Mouse (Mus musculus): ENCODE results near the gene C1qtnf1. TPM values are rescaled to one million over a fixed set of nuclear protein-coding genes. Genes with fewer than 3 reads are reported as not detected.
A peak's percentile ranks its signal among the peaks of the same experiment; 100 is the strongest.

C1qtnf1 gene
- polyA plus RNA-seq, 1 experiment from 2014 or later = 7.5 TPM

DNA sequence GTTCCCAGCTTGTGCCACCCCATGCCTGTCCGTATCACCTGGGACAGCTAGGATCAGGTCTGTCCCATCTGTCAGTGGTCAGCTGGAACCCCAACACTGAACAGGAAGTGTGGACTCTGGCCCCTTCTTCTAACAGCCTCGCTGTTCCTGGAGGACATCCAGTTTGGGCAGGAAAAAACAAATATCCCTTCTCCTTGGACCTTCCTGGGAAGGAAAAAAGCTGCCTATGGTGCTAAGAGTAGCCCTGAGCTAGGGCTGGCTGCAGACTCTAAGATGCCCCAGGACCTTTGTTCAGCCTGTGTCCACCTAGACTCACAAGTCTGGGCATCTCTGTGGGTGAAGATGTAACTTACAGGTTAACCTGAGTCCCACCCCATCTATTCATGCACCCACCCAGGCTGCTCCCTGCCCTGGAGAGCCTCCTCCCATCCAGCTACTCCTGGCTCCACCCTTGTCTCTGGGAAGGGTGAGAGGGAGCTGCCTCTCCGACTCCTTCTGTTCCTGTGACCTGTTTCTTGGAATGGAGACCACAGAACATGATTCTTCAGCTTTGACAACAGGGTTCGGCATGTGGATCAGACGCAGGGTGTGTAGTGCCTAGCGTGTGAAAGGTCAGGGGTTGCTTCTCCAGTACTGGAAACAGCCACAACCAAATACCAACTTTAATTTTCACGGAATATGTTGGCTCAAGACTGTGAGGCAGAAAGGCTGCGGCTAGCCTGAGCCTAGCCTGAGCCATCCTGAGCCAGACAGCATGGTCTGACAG is 1.1 kb downstream of the C1qtnf1 start:
- peak overlapping the region; percentile 28 to 39 for H3K4me3 ChIP-seq (ENCODE audit: control insufficient read depth in 1 of 2, insufficient read depth in 1 of 2, low read depth in 1 of 2, low read length in 2 of 2)
- H3K4me1 ChIP-seq (ENCODE audit: control insufficient read depth in 2 of 2, insufficient read depth in 2 of 2, low read length in 2 of 2) = peaks cover 26 to 34% of the 10 kb centered on the region in 2 experiments; a peak in 3 of 4 replicates
- H3K36me3 ChIP-seq (ENCODE audit: control insufficient read depth, insufficient read depth, low read length) = no peaks in the 10 kb centered on the region
- no peaks in the 10 kb centered on the region for H3K9me3 ChIP-seq (ENCODE audit: control insufficient read depth, low read length)
- WGBS = 51% methylated on average over 8 of the region's 8 CpGs
- H3K4me2 ChIP-seq (ENCODE audit: low read length) = peak overlapping the region; percentile 57
- H3K27ac ChIP-seq (replicated peaks in 1 of 2; ENCODE audit: control insufficient read depth in 1 of 2, insufficient read depth in 1 of 2, low read depth in 2 of 2, low read length in 2 of 2) = peak overlapping the region; percentile 47 to 70; a peak in 2 of 4 replicates
- H3K27me3 ChIP-seq (ENCODE audit: control insufficient read depth, insufficient read depth, low read length) = peaks cover 5% of the 10 kb centered on the region; the same call in 1 of the 2 replicates
- no peak for ATAC-seq (ENCODE audit: insufficient number of reproducible peaks, insufficient read depth, low FRiP score, low read depth)
- H3K9ac ChIP-seq (ENCODE audit: low read length) = peak overlapping the region; percentile 53; the same call in 1 of the 2 replicates

DNA sequence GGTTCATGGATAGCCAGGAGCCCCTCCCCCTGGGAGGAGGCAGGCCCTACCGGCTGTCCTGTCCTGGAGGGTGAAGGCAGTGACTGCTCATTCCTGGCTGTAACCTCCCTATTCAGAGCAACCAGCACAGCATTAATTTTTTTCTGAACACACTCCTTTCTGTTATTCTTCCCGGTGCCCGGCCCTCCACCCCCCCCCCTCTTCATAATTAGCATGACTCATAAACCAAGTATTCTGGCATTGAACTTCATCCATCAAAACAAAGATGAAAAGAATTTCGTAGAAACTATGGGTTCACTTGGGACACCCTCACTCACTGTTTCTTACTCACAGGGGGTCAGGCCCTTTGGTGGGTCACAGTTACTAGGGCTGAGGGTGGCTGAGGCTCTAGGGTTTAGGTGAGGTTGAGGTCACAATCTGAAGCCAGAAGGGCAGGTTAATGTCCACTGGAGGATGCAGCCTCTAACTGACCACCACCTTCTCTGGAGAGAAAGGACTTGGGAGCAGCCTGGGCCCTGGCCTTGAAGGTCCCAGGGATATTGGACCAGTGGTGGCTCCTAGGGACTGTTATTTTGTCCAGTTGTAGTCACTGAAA is 2.4 kb downstream of the C1qtnf1 start:
- H3K4me2 ChIP-seq (ENCODE audit: low read length) = 0 out of 2 replicates have a peak overlapping the region, but pooled peaks have one; percentile 18
- H3K4me3 ChIP-seq (ENCODE audit: control insufficient read depth in 1 of 2, insufficient read depth in 1 of 2, low read depth in 1 of 2, low read length in 2 of 2) = no peak overlapping the region
- no peak for ATAC-seq (ENCODE audit: insufficient number of reproducible peaks, insufficient read depth, low FRiP score, low read depth)
- no peaks in the 10 kb centered on the region for H3K36me3 ChIP-seq (ENCODE audit: control insufficient read depth, insufficient read depth, low read length)
- 43% methylated on average over 4 of the region's 4 CpGs for WGBS
- peaks cover 5% of the 10 kb centered on the region; the same call in 1 of the 2 replicates for H3K27me3 ChIP-seq (ENCODE audit: control insufficient read depth, insufficient read depth, low read length)
- H3K9me3 ChIP-seq (ENCODE audit: control insufficient read depth, low read length) = no peaks in the 10 kb centered on the region
- H3K4me1 ChIP-seq (ENCODE audit: control insufficient read depth in 2 of 2, insufficient read depth in 2 of 2, low read length in 2 of 2) = peaks cover 24 to 28% of the 10 kb centered on the region in 2 experiments; a peak in 3 of 4 replicates
- H3K27ac ChIP-seq (replicated peaks in 1 of 2; ENCODE audit: control insufficient read depth in 1 of 2, insufficient read depth in 1 of 2, low read depth in 2 of 2, low read length in 2 of 2) = 0 out of 4 replicates have a peak overlapping the region, but pooled peaks of 1 of the 2 experiments have one; percentile 53
- 0 out of 2 replicates have a peak overlapping the region, but pooled peaks have one; percentile 8 for H3K9ac ChIP-seq (ENCODE audit: low read length)

DNA sequence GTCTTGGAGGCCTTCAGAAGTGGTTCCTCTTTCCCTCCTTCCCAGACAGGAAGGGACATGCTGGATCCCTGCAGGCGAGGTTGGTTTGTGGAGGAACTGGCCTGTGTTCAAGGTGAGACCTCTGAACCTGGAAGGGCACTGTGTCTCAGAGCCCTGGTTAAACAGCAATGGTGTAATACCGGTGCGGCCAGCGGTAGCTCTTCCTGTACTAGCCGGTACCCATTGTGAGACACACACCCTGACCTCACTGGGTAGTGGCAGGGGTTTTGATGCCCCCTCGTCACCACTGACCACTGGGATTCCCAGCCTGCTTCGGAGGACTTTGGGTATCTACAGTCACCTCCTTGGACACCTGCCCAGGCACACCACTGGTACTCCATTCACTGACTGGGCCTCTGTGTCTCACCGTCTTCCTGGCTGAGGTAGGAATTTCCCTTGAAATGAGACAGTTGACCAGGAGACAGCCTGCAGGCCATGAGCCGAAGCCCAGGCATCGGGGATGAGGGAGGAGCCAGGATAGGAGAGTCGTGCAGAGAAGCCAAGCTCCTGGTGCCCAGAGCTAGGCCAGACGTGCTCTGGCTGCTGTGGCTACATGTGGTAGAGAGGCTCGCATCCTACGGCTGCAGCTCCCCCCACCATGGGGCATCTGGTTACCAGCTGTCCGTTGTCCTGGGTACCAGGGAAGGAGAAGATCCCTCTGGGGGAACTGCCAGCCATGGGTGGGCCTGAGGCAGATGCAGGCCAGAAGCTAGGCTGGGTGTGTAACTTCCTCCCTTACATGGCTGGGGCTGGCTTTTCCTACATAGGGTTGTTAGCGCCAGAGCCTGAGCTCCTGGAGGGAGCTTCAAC is 3.3 kb downstream of the C1qtnf1 start:
- Histone ChIP-seq H3K4me1 (ENCODE audit: control insufficient read depth in 2 of 2, insufficient read depth in 2 of 2, low read length in 2 of 2) (peaks cover 24 to 29% of the 10 kb centered on the region in 2 experiments; a peak in 3 of 4 replicates), H3K9ac (ENCODE audit: low read length) (no peak overlapping the region), H3K27ac (replicated peaks in 1 of 2; ENCODE audit: control insufficient read depth in 1 of 2, insufficient read depth in 1 of 2, low read depth in 2 of 2, low read length in 2 of 2) (no peak overlapping the region), H3K9me3 (ENCODE audit: control insufficient read depth, low read length) (no peaks in the 10 kb centered on the region), H3K27me3 (ENCODE audit: control insufficient read depth, insufficient read depth, low read length) (peaks cover 5% of the 10 kb centered on the region; the same call in 1 of the 2 replicates), H3K4me3 (ENCODE audit: control insufficient read depth in 1 of 2, insufficient read depth in 1 of 2, low read depth in 1 of 2, low read length in 2 of 2) (no peak overlapping the region), H3K4me2 (ENCODE audit: low read length) (no peak overlapping the region), H3K36me3 (ENCODE audit: control insufficient read depth, insufficient read depth, low read length) (no peaks in the 10 kb centered on the region)
- ATAC-seq (ENCODE audit: insufficient number of reproducible peaks, insufficient read depth, low FRiP score, low read depth) = no peak
- WGBS = 65% methylated on average over 16 of the region's 16 CpGs

DNA sequence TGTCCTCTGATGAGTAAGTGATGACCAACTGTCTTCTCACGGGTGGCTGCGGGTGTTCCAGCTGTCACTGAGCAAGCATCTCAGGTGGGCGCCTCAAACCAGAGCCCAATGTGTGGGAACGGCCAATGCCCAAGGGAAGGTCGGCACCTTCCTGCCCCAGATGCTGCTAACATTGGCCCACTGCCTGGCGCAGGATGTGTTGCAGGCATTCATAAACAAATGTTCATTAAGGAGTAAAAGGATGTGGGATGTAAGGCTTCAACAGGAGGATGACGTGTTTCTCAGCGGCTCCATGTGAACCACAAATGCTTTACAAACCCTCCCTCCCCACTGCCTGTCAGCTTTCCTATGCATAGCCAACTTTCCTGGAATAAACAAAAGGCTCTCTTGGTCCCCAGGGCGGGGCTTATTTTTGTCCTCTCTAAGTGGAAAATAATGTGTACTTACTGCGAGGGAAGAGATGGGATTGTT is 5.4 kb downstream of the C1qtnf1 start:
- Histone ChIP-seq H3K27me3 (ENCODE audit: control insufficient read depth, insufficient read depth, low read length) (no peaks in the 10 kb centered on the region; the same call in 1 of the 2 replicates), H3K27ac (replicated peaks in 1 of 2; ENCODE audit: control insufficient read depth in 1 of 2, insufficient read depth in 1 of 2, low read depth in 2 of 2, low read length in 2 of 2) (peak overlapping the region in 1 of 2 experiments; percentile 63; a peak in 3 of 4 replicates), H3K4me1 (ENCODE audit: control insufficient read depth in 2 of 2, insufficient read depth in 2 of 2, low read length in 2 of 2) (peaks cover 21 to 23% of the 10 kb centered on the region in 2 experiments), H3K36me3 (ENCODE audit: control insufficient read depth, insufficient read depth, low read length) (no peaks in the 10 kb centered on the region), H3K4me3 (ENCODE audit: control insufficient read depth in 1 of 2, insufficient read depth in 1 of 2, low read depth in 1 of 2, low read length in 2 of 2) (peak overlapping the region in 1 of 2 experiments; percentile 38; a peak in 2 of 4 replicates), H3K9ac (ENCODE audit: low read length) (peak overlapping the region; percentile 69), H3K4me2 (ENCODE audit: low read length) (peak overlapping the region; percentile 67), H3K9me3 (ENCODE audit: control insufficient read depth, low read length) (no peaks in the 10 kb centered on the region)
- WGBS = 49% methylated on average over 10 of the region's 10 CpGs
- ATAC-seq (ENCODE audit: insufficient number of reproducible peaks, insufficient read depth, low FRiP score, low read depth) = no peak

DNA sequence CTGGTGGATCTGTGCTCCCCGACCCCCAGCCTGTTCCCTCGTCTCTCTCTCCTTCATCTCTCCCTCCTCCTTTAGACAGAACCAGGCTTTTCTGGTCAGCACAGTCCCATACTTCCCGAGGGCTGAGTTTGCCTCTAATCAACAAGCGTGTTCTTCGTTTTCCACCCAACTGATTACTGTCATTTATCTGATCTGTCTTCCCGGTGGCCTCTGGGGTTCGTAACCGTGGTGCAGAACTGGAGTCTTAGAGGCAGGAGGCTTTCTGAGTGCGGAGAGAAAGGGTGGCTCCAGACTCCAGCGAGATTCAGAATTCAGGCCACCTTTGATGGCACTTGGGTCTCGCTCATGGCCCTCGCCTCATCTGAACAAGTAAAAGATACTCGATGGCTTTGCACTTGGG is 6.1 kb downstream of the C1qtnf1 start:
- Histone ChIP-seq H3K27me3 (ENCODE audit: control insufficient read depth, insufficient read depth, low read length) (no peaks in the 10 kb centered on the region), H3K4me1 (ENCODE audit: control insufficient read depth in 2 of 2, insufficient read depth in 2 of 2, low read length in 2 of 2) (peaks cover 22 to 26% of the 10 kb centered on the region in 2 experiments), H3K4me2 (ENCODE audit: low read length) (peak overlapping the region; percentile 67), H3K9me3 (ENCODE audit: control insufficient read depth, low read length) (no peaks in the 10 kb centered on the region), H3K27ac (replicated peaks in 1 of 2; ENCODE audit: control insufficient read depth in 1 of 2, insufficient read depth in 1 of 2, low read depth in 2 of 2, low read length in 2 of 2) (peak overlapping the region in 1 of 2 experiments; percentile 63; a peak in 2 of 4 replicates), H3K36me3 (ENCODE audit: control insufficient read depth, insufficient read depth, low read length) (no peaks in the 10 kb centered on the region), H3K9ac (ENCODE audit: low read length) (peak overlapping the region; percentile 69), H3K4me3 (ENCODE audit: control insufficient read depth in 1 of 2, insufficient read depth in 1 of 2, low read depth in 1 of 2, low read length in 2 of 2) (peak overlapping the region; percentile 25 to 38)
- 29% methylated on average over 13 of the region's 13 CpGs for WGBS
- no peak for ATAC-seq (ENCODE audit: insufficient number of reproducible peaks, insufficient read depth, low FRiP score, low read depth)

DNA sequence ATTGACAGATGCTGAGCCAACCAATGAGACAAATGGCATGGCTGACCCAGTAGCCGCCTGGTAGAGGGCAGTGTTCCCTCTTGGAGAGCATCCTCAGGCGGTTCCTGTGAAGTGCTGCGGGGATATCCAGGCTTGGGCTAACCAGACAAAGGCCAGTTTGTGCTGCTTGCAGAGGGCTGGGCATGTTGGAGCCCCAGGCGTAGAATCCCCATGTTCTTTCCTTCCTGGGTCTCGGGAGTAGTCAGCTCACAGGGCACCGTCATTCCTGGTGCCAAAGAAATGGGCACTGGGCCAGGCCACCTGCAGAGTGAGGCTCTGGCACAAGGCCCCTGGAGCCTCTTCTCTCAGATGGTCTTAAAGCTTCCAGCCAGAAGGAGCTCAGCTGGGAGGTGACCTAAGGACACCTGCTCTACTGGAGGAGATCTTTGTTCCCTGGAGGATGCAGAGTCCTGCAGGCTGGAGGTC is 8.5 kb downstream of the C1qtnf1 start:
- H3K27ac ChIP-seq (replicated peaks in 1 of 2; ENCODE audit: control insufficient read depth in 1 of 2, insufficient read depth in 1 of 2, low read depth in 2 of 2, low read length in 2 of 2) = no peak overlapping the region
- H3K4me3 ChIP-seq (ENCODE audit: control insufficient read depth in 1 of 2, insufficient read depth in 1 of 2, low read depth in 1 of 2, low read length in 2 of 2) = no peak overlapping the region
- H3K27me3 ChIP-seq (ENCODE audit: control insufficient read depth, insufficient read depth, low read length) = no peaks in the 10 kb centered on the region
- H3K9me3 ChIP-seq (ENCODE audit: control insufficient read depth, low read length) = no peaks in the 10 kb centered on the region
- no peaks in the 10 kb centered on the region for H3K36me3 ChIP-seq (ENCODE audit: control insufficient read depth, insufficient read depth, low read length)
- ATAC-seq (ENCODE audit: insufficient number of reproducible peaks, insufficient read depth, low FRiP score, low read depth) = no peak
- H3K4me1 ChIP-seq (ENCODE audit: control insufficient read depth in 2 of 2, insufficient read depth in 2 of 2, low read length in 2 of 2) = peaks cover 18 to 21% of the 10 kb centered on the region in 2 experiments
- no peak overlapping the region for H3K4me2 ChIP-seq (ENCODE audit: low read length)
- WGBS = 33% methylated on average over 6 of the region's 6 CpGs
- H3K9ac ChIP-seq (ENCODE audit: low read length) = no peak overlapping the region
